Mouse (Mus musculus): Measurements from ENCODE around the gene Pcgf2. TPM values are rescaled to one million over a fixed set of nuclear protein-coding genes. Genes with fewer than 3 reads are reported as not detected.
"Not testable (repeated sequence)": the region's sequence is repeated elsewhere in the genome, so short reads cannot be mapped to it uniquely, and the experiment has no call there.

Pcgf2 gene
- total RNA-seq, 1 experiment from 2014 or later = 1.5 TPM

DNA sequence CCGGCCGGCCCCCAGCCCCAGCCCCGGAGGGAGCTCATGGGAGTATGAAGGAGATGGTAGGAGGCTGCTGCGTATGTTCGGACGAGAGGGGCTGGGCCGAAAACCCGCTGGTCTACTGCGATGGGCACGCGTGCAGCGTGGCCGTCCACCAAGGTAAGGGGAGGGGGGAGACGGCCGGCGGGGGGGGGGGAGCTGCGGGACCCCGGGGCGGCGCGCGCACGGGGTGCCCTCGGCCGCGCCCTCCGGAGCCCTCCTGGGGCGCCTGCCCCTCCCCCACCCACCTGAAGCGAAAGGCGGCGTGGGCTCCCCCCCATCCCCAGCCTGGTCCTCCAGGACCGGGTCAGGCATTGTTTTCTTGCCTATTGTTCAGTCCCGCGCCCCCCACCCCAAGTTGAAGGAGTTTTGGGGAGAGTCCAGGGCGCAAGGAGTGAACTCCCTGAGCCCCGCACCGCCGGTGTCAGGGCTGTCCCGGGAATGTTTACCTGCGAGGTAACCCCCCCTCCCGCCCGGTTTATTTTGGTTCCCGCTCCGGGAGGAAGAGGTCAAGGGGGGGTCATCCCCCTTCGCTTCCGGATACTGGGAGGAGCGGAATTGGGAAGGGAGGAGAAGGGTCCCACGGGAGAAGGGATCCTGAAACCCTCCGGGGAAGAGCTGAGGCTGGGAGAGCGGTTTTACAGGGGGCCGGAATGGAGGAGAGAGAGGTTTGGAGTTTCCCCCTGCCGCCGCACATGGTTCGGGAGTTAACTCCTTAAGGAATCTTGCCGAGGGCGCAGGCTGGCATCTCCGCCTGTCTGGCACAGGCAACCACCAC is 36.6 kb downstream of the Pcgf2 start:
- no peak for ATAC-seq (replicated peaks in 1 of 2; ENCODE audit: insufficient read depth in 1 of 2, low FRiP score in 2 of 2, low TSS enrichment in 1 of 2, low read depth in 1 of 2, poor library complexity in 2 of 2, severe bottlenecking in 2 of 2)

DNA sequence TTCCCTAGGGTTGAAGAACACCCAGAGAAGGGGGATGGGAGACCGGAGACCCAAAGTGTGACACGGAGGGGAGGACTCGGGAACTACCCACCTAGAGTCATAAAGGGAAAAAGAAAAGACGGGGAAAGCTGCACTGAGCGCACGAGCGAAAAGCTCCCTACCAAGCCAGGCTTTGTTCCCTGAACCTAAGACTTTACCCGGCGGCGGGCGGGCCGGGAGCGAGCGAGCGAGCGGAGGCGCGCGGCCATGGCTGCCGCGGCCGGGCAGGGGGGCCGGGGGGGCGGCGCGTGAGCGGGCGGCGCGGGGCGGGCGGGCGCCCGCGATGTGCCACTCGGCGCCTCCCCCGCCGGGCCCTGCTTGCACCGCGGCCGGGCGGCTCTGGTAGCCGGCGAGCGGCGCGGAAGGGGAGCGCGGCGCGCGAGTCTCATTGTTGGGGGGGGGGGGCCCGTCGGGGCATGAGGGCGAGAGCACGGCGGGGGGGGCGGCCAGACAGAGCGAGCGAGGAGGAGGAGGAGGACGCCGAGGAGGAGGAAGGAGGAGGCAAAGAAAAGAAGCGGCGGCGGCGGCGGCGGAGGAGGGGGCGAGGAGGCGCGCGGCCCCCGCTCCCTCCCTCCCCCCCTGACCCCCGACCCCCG is 37.3 kb downstream of the Pcgf2 start, which contains the start of gene Mllt6:
TSS of gene Mllt6 (plus strand) at position 522 of the 635 bp plus-strand sequence.
- ATAC-seq (replicated peaks in 1 of 2; ENCODE audit: insufficient read depth in 1 of 2, low FRiP score in 2 of 2, low TSS enrichment in 1 of 2, low read depth in 1 of 2, poor library complexity in 2 of 2, severe bottlenecking in 2 of 2) = no peak

DNA sequence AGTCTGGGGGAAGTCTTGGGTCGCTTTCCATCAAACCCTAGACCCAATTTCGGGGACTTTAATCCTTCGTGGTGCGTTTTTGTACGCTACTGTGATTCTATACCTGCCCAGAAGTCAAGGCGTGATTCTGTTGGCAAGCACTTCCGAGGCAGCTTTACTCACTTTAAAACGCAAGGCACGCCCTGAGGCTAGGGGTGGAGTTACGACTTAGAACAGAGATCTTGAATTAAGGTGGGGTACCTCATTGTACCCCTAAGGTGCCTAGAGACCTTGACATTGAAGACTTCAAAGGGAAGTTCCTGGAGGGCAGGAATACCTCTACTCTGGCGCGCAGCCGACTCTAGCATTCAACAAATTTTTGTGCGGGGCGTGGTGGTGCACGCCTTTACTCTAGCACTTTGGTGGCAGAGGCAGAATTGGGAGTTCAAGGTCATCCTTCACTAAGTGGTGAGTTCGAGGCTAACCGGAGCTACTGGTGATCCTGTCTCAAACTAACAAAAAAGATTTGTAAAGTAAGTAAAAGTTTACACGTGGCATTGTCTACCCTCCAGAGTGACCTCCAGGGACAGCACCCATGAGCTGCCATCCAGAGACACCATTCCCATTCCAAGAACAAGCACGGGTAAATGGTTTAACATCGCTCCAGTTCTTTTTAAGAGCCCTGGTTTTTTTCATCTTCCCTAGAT is 37.9 kb downstream of the Pcgf2 start:
- no peak for ATAC-seq (replicated peaks in 1 of 2; ENCODE audit: insufficient read depth in 1 of 2, low FRiP score in 2 of 2, low TSS enrichment in 1 of 2, low read depth in 1 of 2, poor library complexity in 2 of 2, severe bottlenecking in 2 of 2)

- ATAC-seq (replicated peaks in 1 of 2; ENCODE audit: insufficient read depth in 1 of 2, low FRiP score in 2 of 2, low TSS enrichment in 1 of 2, low read depth in 1 of 2, poor library complexity in 2 of 2, severe bottlenecking in 2 of 2) = no peak
Measured at GRCm38 (mm10) chr11:97661648-97662133, 38.6 kb downstream of the Pcgf2 start.

DNA sequence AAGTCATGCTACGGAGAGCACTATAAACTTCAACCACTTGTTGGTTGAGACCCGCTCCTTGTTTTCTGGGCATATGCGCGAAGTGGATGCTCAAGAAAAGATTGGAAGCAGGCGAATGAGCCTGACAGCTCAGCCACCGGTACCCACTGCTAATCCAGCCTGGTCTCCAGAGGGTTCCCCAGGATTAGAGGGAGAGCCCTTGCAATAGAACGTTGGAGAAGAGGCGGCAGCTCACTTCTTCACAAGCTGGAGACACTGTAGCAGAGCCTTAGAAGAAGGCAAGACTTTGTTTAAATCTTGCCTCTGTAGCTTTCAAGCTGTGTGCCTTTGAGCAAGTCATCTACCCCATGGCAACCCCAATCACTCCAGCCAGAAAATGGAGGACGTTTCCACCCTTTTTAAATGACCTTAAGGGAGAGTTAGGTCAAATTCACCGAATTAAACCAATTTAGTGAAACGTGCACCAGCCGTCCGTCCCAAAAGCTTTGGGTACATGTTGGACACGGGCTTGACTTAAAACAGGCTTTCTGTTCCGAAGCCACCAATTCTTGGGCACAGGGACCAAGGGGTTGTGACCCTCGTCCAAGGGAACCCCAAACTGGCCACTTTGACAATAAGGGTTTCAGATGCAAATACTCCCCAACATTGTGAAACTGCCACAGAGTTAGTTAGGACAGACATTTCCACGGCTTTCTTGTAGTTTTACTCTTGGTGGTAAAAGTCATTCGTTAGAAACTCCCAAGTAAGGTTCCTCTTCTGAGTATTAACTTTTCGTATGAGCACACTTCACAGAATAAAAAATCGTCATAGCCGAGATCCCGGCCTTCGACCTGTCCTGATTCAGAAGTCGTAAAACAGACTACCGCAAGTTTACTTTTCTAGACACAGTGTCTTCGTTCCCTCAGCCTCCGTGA is 39.3 kb downstream of the Pcgf2 start:
- ATAC-seq (replicated peaks in 1 of 2; ENCODE audit: insufficient read depth in 1 of 2, low FRiP score in 2 of 2, low TSS enrichment in 1 of 2, low read depth in 1 of 2, poor library complexity in 2 of 2, severe bottlenecking in 2 of 2) = no peak

DNA sequence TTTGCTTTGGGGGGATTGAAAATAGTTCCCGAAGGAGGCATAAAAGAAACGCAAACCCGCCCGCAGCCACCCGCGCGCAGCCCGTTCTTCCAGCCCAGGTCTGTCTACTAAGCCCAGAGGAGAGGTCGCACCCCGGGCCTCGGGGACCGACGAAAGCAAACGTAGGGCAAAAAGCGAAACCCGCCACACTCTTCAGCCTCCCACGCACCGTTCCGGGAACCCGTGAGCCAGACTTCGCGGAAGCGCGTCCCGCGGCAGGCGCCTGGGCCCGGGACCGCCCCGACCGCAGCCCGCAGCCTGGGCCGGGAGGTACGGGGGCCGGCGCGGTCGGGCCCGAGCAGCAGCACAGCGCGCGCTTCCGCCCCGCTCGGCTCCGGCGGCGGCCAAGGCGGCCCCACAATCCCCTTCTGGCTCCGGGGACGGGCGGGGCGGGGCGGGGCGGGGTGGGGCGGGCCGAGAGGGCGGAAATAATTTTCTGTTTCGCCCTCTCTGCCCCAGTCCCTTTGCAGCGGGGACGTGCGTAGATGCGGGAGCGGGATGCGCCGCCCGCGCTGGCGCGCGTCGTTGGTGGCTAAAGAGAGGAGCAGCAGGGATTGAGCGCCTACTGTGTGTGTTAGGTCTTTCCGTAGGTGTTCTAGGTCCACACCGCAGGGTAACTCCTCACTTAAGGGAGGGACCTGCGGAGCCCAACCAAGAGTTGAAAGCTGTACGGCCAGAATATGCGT is 40.1 kb downstream of the Pcgf2 start:
- ATAC-seq (replicated peaks in 1 of 2; ENCODE audit: insufficient read depth in 1 of 2, low FRiP score in 2 of 2, low TSS enrichment in 1 of 2, low read depth in 1 of 2, poor library complexity in 2 of 2, severe bottlenecking in 2 of 2) = peak; percentile 13 to 18; a peak in 2 of 4 replicates

GRCm38 (mm10) chr11:97659267-97659989 is 40.9 kb downstream of the Pcgf2 start:
- peak; percentile 23 to 38; a peak in 2 of 4 replicates for ATAC-seq (replicated peaks in 1 of 2; ENCODE audit: insufficient read depth in 1 of 2, low FRiP score in 2 of 2, low TSS enrichment in 1 of 2, low read depth in 1 of 2, poor library complexity in 2 of 2, severe bottlenecking in 2 of 2)

GRCm38 (mm10) chr11:97658751-97659266 is 41.5 kb downstream of the Pcgf2 start:
- no peak for ATAC-seq (replicated peaks in 1 of 2; ENCODE audit: insufficient read depth in 1 of 2, low FRiP score in 2 of 2, low TSS enrichment in 1 of 2, low read depth in 1 of 2, poor library complexity in 2 of 2, severe bottlenecking in 2 of 2)

DNA sequence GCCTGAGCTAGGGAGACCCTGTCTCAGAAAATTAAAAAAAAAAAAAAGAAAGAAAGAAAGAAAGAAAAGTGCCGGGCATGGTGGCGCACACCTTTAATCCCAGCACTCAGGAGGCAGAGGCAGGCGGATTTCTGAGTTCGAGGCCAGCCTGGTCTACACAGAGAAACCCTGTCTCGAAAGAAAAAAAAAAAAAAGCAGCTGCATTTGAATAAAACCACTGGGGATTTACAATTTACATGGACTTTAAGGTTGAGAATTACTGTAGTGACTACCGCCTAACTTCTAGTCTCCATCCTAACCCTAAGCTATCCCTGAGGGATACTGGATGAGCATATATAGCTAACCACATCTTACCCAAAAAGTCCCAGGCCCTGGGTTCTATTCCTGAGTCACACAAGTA is 42.3 kb downstream of the Pcgf2 start:
- ATAC-seq (replicated peaks in 1 of 2; ENCODE audit: insufficient read depth in 1 of 2, low FRiP score in 2 of 2, low TSS enrichment in 1 of 2, low read depth in 1 of 2, poor library complexity in 2 of 2, severe bottlenecking in 2 of 2) = not testable (repeated sequence)

GRCm38 (mm10) chr11:97657184-97657945 is 42.9 kb downstream of the Pcgf2 start:
- no peak for ATAC-seq (replicated peaks in 1 of 2; ENCODE audit: insufficient read depth in 1 of 2, low FRiP score in 2 of 2, low TSS enrichment in 1 of 2, low read depth in 1 of 2, poor library complexity in 2 of 2, severe bottlenecking in 2 of 2)

- ATAC-seq (replicated peaks in 1 of 2; ENCODE audit: insufficient read depth in 1 of 2, low FRiP score in 2 of 2, low TSS enrichment in 1 of 2, low read depth in 1 of 2, poor library complexity in 2 of 2, severe bottlenecking in 2 of 2) = no peak
Measured at GRCm38 (mm10) chr11:97656269-97656971, 43.9 kb downstream of the Pcgf2 start.

- ATAC-seq (replicated peaks in 1 of 2; ENCODE audit: insufficient read depth in 1 of 2, low FRiP score in 2 of 2, low TSS enrichment in 1 of 2, low read depth in 1 of 2, poor library complexity in 2 of 2, severe bottlenecking in 2 of 2) = no peak
Measured at GRCm38 (mm10) chr11:97654210-97654609, 46.1 kb downstream of the Pcgf2 start.

DNA sequence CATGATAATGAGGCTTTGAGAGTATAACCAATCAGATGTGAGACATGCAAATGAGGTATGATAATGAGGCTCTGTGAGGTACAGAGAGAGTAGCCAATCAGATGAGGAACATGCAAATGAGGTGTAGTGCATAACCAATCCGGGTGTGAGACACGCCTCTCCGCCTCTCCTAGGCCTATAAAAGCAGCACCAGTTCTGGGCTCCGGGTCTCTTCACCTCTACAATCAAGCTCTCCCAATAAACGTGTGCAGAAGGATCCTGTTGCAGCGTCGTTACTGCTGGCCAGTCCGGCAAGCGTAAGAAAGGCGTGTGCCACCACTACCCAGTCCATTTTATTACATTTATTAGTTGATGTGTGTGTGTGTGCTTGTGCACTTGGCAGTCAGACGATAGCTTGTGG is 46.9 kb downstream of the Pcgf2 start:
- not testable (repeated sequence) for ATAC-seq (replicated peaks in 1 of 2; ENCODE audit: insufficient read depth in 1 of 2, low FRiP score in 2 of 2, low TSS enrichment in 1 of 2, low read depth in 1 of 2, poor library complexity in 2 of 2, severe bottlenecking in 2 of 2)

- ATAC-seq (replicated peaks in 1 of 2; ENCODE audit: insufficient read depth in 1 of 2, low FRiP score in 2 of 2, low TSS enrichment in 1 of 2, low read depth in 1 of 2, poor library complexity in 2 of 2, severe bottlenecking in 2 of 2) = no peak
Measured at GRCm38 (mm10) chr11:97650341-97650740, 50.0 kb downstream of the Pcgf2 start.

All from hematopoietic stem cell, adult 5-6 weeks (primary cell).